Mouse (Mus musculus): ENCODE measurements around the gene Zfp526. TPM values are rescaled to one million over a fixed set of nuclear protein-coding genes. Genes with fewer than 3 reads are reported as not detected.

Zfp526 gene
- total and polyA plus RNA-seq, 3 experiments = 9.9 to 27.6 (median 20.8) TPM

DNA sequence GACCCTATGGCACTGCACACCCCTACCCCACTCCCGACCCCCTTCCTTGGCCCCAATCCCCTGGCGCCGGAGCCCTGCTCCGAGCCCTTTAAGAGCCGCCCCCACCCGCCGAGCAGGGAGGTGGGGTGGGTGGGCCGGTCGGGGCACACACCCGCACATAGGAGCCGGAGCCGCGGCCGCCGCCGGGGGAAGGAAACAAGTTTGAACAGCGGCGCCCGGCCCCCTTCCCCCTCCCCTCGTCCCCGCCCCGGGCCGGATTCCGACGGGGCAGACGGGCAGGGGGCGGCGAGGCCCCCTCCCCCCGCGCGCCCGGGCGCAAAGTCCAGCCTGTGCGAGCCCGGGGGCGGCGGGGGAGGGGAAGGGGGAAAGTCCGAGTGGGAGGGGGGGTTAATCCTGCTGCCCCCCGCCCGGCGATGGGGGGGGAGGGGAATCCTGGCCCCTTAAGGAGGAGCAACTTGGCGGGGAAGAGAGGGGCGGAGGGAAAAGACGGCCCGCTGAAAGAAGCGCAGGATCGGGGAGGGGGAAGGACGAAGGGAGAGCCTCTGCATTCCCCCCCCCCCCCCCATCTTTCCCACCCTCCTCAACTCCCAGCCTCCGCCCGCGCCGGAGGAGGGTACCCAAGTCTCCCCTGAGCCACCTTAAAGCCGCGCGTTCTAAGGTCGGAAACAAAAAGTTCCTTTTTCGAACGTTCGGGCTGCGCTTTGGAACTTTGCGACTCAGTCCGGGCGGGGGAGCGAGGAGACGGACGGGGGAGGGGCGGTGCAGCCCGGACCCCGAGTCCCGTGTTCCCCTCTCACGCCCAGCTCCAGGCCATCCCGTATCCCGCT is 28.3 kb downstream of the Zfp526 start:
- 0 out of 2 replicates have a peak, but pooled peaks cover 4% of the 10 kb centered on the region for H3K27me3 ChIP-seq (ENCODE audit: insufficient read depth, low read length)
- TF ChIP-seq GATA1 (IDR thresholded peaks at IDR 0.05; ENCODE audit: borderline replicate concordance, low read length) (no peak), CTCF (IDR thresholded peaks at IDR 0.05; ENCODE audit: low read depth, low read length) (no peak), POLR2AphosphoS5 (IDR thresholded peaks at IDR 0.05; ENCODE audit: insufficient replicate concordance, low read depth, low read length) (no peak), GATA2 (IDR thresholded peaks at IDR 0.05; ENCODE audit: borderline replicate concordance, low read depth, low read length) (no peak), TAL1 (conservative IDR thresholded peaks at IDR 0.05; ENCODE audit: low read depth, low read length) (no peak)
- no peaks in the 10 kb centered on the region for H3K9me3 ChIP-seq (replicated peaks)
- DNase-seq (ENCODE audit: low spot score) (peak; percentile 72), ATAC-seq (ENCODE audit: extremely low read depth, insufficient number of reproducible peaks, low FRiP score, poor library complexity, severe bottlenecking) (0 out of 2 replicates have a peak, but pooled peaks have one; percentile 5)
- H3K4me3 ChIP-seq (ENCODE audit: low read depth, low read length) = peak overlapping the region; percentile 94
- H3K4me1 ChIP-seq (ENCODE audit: insufficient read depth, low read depth, low read length) = peaks cover 59% of the 10 kb centered on the region
- H3K36me3 ChIP-seq (replicated peaks) = peaks cover 36% of the 10 kb centered on the region

DNA sequence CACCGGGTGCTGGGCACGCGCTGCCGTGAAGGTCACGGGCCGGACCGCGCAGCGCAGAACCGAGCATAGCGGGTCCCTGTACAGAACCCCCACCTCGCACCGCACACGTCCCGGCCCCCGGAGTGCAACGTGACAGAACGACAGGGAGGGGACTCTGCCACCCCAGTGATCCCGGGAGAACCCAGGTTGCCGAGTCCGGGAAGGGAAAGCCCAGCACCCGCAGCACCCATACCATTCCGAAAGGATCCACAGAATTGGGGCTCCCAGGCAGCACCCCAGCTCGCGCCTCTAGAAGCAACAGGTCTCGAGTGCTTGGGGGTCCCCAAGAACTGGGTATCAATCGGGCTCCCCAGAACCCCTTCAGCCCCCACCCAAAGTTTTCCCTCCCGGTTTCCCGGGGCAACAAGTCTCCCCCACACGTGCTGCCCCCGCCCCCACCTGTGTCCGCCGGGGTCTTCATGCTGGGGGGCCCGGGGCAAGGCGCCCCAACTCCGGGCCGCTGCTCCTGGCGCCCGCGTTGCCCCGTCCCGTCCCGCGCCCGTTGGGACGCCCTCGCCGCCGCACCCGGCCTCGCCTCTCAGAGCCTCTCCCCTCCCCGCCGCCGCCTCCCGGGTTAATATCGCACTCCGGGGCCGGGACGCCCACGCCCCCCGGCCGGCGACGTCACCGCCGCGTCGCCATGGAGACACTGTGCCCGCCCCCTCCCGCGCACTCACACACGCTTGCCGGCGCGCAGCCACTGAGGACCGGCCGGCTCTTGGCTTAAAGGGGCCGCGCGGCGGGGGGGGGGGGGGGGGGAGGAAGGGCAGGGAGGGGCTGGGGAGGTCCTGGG is 29.1 kb downstream of the Zfp526 start, which contains the start of gene Erf:
Gene Erf, minus strand, starts transcription at position 621 of the 832 bp plus-strand sequence.
- H3K9me3 ChIP-seq (replicated peaks) = no peaks in the 10 kb centered on the region
- H3K4me1 ChIP-seq (ENCODE audit: insufficient read depth, low read depth, low read length) = peaks cover 51% of the 10 kb centered on the region
- TF ChIP-seq TAL1 (conservative IDR thresholded peaks at IDR 0.05; ENCODE audit: low read depth, low read length) = no peak
- no peak for TF ChIP-seq POLR2AphosphoS5 (IDR thresholded peaks at IDR 0.05; ENCODE audit: insufficient replicate concordance, low read depth, low read length)
- no peak for TF ChIP-seq CTCF (IDR thresholded peaks at IDR 0.05; ENCODE audit: low read depth, low read length)
- TF ChIP-seq GATA2 (IDR thresholded peaks at IDR 0.05; ENCODE audit: borderline replicate concordance, low read depth, low read length) = no peak
- TF ChIP-seq GATA1 (IDR thresholded peaks at IDR 0.05; ENCODE audit: borderline replicate concordance, low read length) = no peak
- peak; percentile 90 for DNase-seq (ENCODE audit: low spot score)
- H3K4me3 ChIP-seq (ENCODE audit: low read depth, low read length) = peak within 1 kb of the TSS; percentile 94
- H3K27me3 ChIP-seq (ENCODE audit: insufficient read depth, low read length) = peaks cover 7% of the 10 kb centered on the region
- peak; percentile 79 for ATAC-seq (ENCODE audit: extremely low read depth, insufficient number of reproducible peaks, low FRiP score, poor library complexity, severe bottlenecking)
- H3K36me3 ChIP-seq (replicated peaks) = peaks cover 27% of the 10 kb centered on the region

DNA sequence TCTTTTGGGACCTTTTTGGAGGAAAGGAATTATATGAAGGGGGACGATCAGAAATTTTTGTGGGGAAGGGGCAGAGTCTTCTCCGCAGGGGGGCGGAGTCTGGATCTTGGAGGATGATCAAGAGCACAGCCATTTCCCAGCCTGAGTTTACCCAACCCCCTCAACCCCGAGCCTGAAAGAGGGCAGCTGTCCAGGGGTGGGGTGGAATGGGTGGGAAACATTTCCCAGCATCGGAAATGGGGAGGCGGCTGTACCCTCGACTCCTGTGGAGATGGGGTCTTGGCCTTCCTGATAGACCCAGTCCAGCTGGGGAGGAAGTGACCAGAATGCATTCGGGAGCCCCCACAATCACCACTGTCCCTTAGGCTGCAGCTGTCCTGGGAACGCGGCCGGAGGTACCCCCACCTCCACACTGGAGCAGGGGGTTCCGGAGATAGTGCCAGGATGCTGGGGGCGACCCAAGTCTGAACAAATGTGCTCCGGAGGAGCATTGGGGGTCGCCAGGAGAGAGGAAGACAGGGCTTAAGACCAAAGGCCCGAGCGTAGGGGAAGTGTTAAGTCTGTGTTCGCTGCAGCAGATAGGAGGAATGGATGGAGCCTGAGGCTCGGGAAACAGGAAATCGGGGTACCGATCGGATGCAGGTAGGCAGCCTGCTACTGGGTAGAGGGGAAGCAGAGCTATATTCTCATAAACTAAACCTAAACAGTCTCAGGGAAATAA is 30.0 kb downstream of the Zfp526 start:
- H3K9me3 ChIP-seq (replicated peaks) = no peaks in the 10 kb centered on the region
- H3K27me3 ChIP-seq (ENCODE audit: insufficient read depth, low read length) = peaks cover 12% of the 10 kb centered on the region
- peaks cover 19% of the 10 kb centered on the region for H3K36me3 ChIP-seq (replicated peaks)
- H3K4me1 ChIP-seq (ENCODE audit: insufficient read depth, low read depth, low read length) = peaks cover 42% of the 10 kb centered on the region
- no peak for TF ChIP-seq GATA2 (IDR thresholded peaks at IDR 0.05; ENCODE audit: borderline replicate concordance, low read depth, low read length)
- TF ChIP-seq CTCF (IDR thresholded peaks at IDR 0.05; ENCODE audit: low read depth, low read length) = no peak
- TF ChIP-seq TAL1 (conservative IDR thresholded peaks at IDR 0.05; ENCODE audit: low read depth, low read length) = no peak
- TF ChIP-seq POLR2AphosphoS5 (IDR thresholded peaks at IDR 0.05; ENCODE audit: insufficient replicate concordance, low read depth, low read length) = no peak
- no peak for ATAC-seq (ENCODE audit: extremely low read depth, insufficient number of reproducible peaks, low FRiP score, poor library complexity, severe bottlenecking)
- H3K4me3 ChIP-seq (ENCODE audit: low read depth, low read length) = peak overlapping the region; percentile 94; the same call in 1 of the 2 replicates
- no peak for DNase-seq (ENCODE audit: low spot score)

DNA sequence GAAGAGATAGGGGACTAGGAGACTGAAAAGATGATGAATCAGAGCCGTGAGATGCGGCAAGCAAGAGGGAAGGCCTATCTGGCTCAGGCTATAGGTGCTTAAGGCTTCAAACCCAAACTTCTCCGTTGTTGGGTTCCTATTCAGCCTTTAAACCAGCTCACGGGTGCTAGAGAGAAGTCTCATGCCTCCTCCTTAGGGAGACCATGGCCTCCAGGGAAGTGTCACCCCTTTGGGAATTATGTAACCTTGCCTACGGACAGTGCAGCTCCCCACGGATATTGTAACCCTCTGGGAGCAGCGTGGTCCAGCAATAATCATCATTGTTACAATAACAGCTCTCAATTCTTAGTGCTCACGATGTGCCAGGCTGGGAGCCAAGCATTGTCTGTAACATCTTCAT is 30.6 kb downstream of the Zfp526 start:
- peaks cover 36% of the 10 kb centered on the region for H3K4me1 ChIP-seq (ENCODE audit: insufficient read depth, low read depth, low read length)

DNA sequence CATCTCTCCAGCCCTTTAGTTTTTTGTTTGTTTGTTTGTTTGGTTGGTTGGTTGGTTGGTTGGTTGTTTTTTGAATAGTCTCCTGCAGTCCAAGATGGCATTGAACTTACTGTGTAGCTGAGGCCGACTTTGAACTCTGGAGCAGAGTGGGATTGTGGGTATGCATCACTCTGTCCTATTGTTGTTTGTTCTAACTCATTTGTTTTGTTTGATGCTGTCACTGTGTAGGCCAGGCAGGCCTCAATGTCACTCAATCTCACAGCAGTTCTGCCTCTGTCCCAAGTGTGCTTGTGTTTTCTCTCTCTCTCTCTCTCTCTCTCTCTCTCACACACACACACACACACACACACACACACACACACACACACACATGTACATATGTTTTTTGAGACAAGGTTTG is 40.7 kb downstream of the Zfp526 start:
- ATAC-seq (ENCODE audit: extremely low read depth, insufficient number of reproducible peaks, low FRiP score, poor library complexity, severe bottlenecking) = no peak

More for the DNA sequence above, 30.6 kb downstream of the Zfp526 start:
- no peak for TF ChIP-seq POLR2AphosphoS5 (IDR thresholded peaks at IDR 0.05; ENCODE audit: insufficient replicate concordance, low read depth, low read length)
- TF ChIP-seq GATA1 (IDR thresholded peaks at IDR 0.05; ENCODE audit: borderline replicate concordance, low read length) = no peak
- no peak for TF ChIP-seq CTCF (IDR thresholded peaks at IDR 0.05; ENCODE audit: low read depth, low read length)
- no peak for TF ChIP-seq TAL1 (conservative IDR thresholded peaks at IDR 0.05; ENCODE audit: low read depth, low read length)
- TF ChIP-seq GATA2 (IDR thresholded peaks at IDR 0.05; ENCODE audit: borderline replicate concordance, low read depth, low read length) = no peak
- Histone ChIP-seq H3K4me3 (ENCODE audit: low read depth, low read length) (no peak overlapping the region), H3K27me3 (ENCODE audit: insufficient read depth, low read length) (peaks cover 14% of the 10 kb centered on the region), H3K36me3 (replicated peaks) (peaks cover 13% of the 10 kb centered on the region), H3K9me3 (replicated peaks) (no peaks in the 10 kb centered on the region)
- DNase-seq (ENCODE audit: low spot score) (no peak), ATAC-seq (ENCODE audit: extremely low read depth, insufficient number of reproducible peaks, low FRiP score, poor library complexity, severe bottlenecking) (no peak)

More for the DNA sequence above, 40.7 kb downstream of the Zfp526 start:
- H3K36me3 ChIP-seq (replicated peaks) = no peaks in the 10 kb centered on the region
- no peaks in the 10 kb centered on the region for H3K9me3 ChIP-seq (replicated peaks)
- peaks cover 14% of the 10 kb centered on the region for H3K4me1 ChIP-seq (ENCODE audit: insufficient read depth, low read depth, low read length)
- no peak overlapping the region for H3K4me3 ChIP-seq (ENCODE audit: low read depth, low read length)
- TF ChIP-seq TAL1 (conservative IDR thresholded peaks at IDR 0.05; ENCODE audit: low read depth, low read length) (no peak), GATA2 (IDR thresholded peaks at IDR 0.05; ENCODE audit: borderline replicate concordance, low read depth, low read length) (no peak)
- peaks cover 6% of the 10 kb centered on the region for H3K27me3 ChIP-seq (ENCODE audit: insufficient read depth, low read length)
- no peak for DNase-seq (ENCODE audit: low spot score)

Measured in G1E (cell line).